Mouse (Mus musculus): ENCODE results near the gene AA792892. TPM values are rescaled to one million over a fixed set of nuclear protein-coding genes. Genes with fewer than 3 reads are reported as not detected.
"Not testable (repeated sequence)": the region's sequence is repeated elsewhere in the genome, so short reads cannot be mapped to it uniquely, and the experiment has no call there.

AA792892 gene
- polyA plus RNA-seq (2016; fragmentation: Nextera tagmentation; extraction: Ambion mirVana): not detected in 2 replicates

DNA sequence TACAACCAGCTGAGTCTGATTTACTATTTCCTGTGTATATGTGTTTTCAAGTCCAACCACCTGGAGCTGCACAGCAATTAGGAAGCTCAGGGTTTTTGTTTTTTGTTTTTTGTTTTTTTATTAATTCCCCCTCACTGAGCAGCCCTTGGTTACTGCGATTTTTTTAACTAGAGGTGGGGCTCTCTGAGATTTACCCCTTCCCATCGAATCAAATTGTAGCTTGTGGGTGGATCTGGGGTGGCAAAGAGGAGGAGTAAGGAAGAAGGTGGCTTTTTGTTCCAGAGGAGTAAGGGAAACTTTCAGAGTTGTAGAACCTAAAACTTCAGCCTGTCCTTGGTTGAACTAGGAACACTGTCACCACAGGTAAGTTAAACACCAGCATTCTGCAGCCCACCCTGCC lies at the start of gene AA792892:
Gene AA792892 (plus strand): TSS at position 301 of the 400 bp plus-strand sequence.
- not testable (repeated sequence) for H3K9me3 ChIP-seq (replicated peaks); H3K4me1 ChIP-seq; ATAC-seq; H3K9ac ChIP-seq; H3K27ac ChIP-seq; H3K4me2 ChIP-seq; H3K4me3 ChIP-seq; H3K36me3 ChIP-seq; H3K27me3 ChIP-seq (replicated peaks)
- no CpG with 5 or more reads among the region's 2 CpGs for WGBS (ENCODE audit: insufficient replicate concordance)

DNA sequence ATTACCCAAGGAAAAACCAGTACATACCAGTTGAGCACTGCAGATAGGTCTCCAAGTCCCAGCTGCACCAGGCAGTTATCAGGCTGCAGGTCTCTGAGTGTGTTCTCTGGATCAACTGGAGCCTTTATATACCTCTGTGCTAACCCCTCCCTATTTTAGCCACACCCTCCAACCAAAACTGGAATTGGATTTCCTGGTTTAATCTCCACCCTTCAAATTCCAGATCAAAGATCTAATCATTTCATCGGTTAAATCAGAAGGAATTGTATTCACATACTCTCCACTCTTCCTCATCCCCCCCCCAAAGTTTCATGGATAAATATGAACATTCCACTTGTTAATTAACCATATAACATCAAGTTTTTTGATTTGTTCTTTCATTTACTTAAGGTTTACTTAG lies 32.9 kb upstream of the AA792892 start, which contains the start of gene A430089I19Rik:
Gene A430089I19Rik (minus strand): TSS at position 101 of the 400 bp plus-strand sequence.
- not testable (repeated sequence) for H3K9ac ChIP-seq; H3K4me1 ChIP-seq; H3K36me3 ChIP-seq; H3K4me2 ChIP-seq; ATAC-seq; H3K27ac ChIP-seq; H3K27me3 ChIP-seq (replicated peaks); H3K9me3 ChIP-seq (replicated peaks); H3K4me3 ChIP-seq
- WGBS (ENCODE audit: insufficient replicate concordance): 63% methylated on average over 1 of the region's 1 CpGs

DNA sequence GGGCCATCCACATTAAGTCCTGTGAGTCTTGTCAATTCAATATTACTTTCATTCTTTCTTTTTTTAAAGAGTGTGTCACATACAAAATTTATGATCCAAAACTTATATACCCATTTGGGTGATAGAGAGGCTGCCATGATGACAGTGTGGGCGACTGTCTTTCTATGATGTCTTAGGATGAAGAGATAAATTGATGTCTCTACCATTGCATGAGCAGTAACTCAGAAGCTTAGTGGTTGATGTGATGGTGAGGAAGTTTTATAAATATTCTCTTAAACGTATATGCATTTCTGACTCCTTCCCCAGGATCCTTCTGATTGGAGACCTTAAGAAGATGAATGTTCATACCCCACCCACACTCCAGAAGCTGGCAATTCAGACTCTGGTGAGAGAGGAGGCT lies 25.4 kb upstream of the AA792892 start, which contains the start of gene Gm6502:
Gene Gm6502 (plus strand): TSS at position 301 of the 400 bp plus-strand sequence.
- not testable (repeated sequence) for ATAC-seq; H3K4me3 ChIP-seq; H3K27me3 ChIP-seq (replicated peaks); H3K36me3 ChIP-seq; H3K9ac ChIP-seq; H3K27ac ChIP-seq; H3K4me2 ChIP-seq; H3K9me3 ChIP-seq (replicated peaks); H3K4me1 ChIP-seq
- no CpG with 5 or more reads among the region's 2 CpGs for WGBS (ENCODE audit: insufficient replicate concordance)

Other genes starting within 250 kb of the AA792892 start
- gene Gm3106, start 121.7 kb upstream of the AA792892 start, polyA plus RNA-seq (2016; fragmentation: Nextera tagmentation; extraction: Ambion mirVana): not detected in 2 replicates
- gene A430089I19Rik, start 33.0 kb upstream of the AA792892 start, polyA plus RNA-seq (2016; fragmentation: Nextera tagmentation; extraction: Ambion mirVana): not detected in 2 replicates
- gene Gm6502, start 25.3 kb upstream of the AA792892 start, polyA plus RNA-seq (2016; fragmentation: Nextera tagmentation; extraction: Ambion mirVana): not detected in 2 replicates
- gene Gm7682, start 106.0 kb downstream of the AA792892 start, polyA plus RNA-seq (2016; fragmentation: Nextera tagmentation; extraction: Ambion mirVana): not detected in 2 replicates
- gene Gm3139, start 186.5 kb downstream of the AA792892 start, polyA plus RNA-seq (2016; fragmentation: Nextera tagmentation; extraction: Ambion mirVana): not detected in 2 replicates

Measured in liver, embryonic 12.5 days (tissue).